12 mouse cellular contexts compared by ENCODE assay signal in the genomic region with DNA sequence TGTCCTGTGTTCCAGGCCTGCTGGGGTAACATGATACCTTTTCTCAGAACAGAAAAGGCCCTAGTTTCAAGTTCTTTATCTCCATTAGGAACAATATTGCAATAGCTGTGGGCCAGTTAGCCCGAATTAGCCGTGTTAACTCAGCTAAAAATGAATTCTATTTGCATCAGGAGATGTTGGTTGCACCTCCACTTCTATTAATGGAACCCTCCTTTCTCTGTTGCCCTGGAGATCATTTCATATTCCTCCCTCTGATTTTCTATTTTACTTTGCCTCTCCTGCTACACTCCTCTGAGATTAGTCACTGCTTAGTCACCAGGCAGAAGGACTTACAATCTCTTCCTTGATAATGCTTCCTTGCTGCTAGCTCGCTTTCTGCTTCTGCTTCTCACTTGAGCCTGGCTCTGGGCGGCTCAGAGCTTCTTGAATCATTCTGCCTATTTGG. TPM values are rescaled to one million over a fixed set of nuclear protein-coding genes. Genes with fewer than 3 reads are reported as not detected.
DNase-seq lines count a peak whose midpoint lies in the region; ATAC-seq and TF ChIP-seq lines count a peak whose summit lies in the region.
"Had no signal": no experiment of that assay in that cellular context is flagged by ENCODE, and none has a peak within 500 bp of the region (broad histone marks: within the 10 kb centered on the region; RNA-seq: fewer than 3 reads in every experiment).

No protein-coding gene starts in this region.

- no peak overlapping the region for H3K9ac ChIP-seq in heart, postnatal 0 days (replicated peaks; ENCODE audit: low read depth, low read length)
- no peak overlapping the region for H3K9ac ChIP-seq in hindbrain, embryonic 14.5 days
- H3K9ac ChIP-seq: forebrain, embryonic 13.5 days had no signal

- H3K27me3 ChIP-seq in heart, postnatal 0 days (ENCODE audit: control insufficient read depth, insufficient read depth, low read length) = no peaks in the 10 kb centered on the region
- peaks cover 5% of the 10 kb centered on the region; the same call in 1 of the 2 replicates for H3K27me3 ChIP-seq in hindbrain, embryonic 14.5 days (ENCODE audit: control insufficient read depth, insufficient read depth, low read length)
- H3K27me3 ChIP-seq: forebrain, embryonic 13.5 days had no signal

- no peaks in the 10 kb centered on the region for H3K9me3 ChIP-seq in heart, postnatal 0 days (replicated peaks; ENCODE audit: control insufficient read depth, low read length)
- no peaks in the 10 kb centered on the region for H3K9me3 ChIP-seq in hindbrain, embryonic 14.5 days (ENCODE audit: control insufficient read depth, low read length)
- H3K9me3 ChIP-seq: forebrain, embryonic 13.5 days; midbrain, embryonic 10.5 days had no signal

- no peak overlapping the region for H3K4me3 ChIP-seq in heart, postnatal 0 days (ENCODE audit: low read depth, low read length)
- H3K4me3 ChIP-seq in hindbrain, embryonic 14.5 days (replicated peaks; ENCODE audit: low read length) = no peak overlapping the region
- H3K4me3 ChIP-seq: forebrain, embryonic 13.5 days; midbrain, embryonic 10.5 days had no signal

- no peak for TF ChIP-seq EP300 in heart, postnatal 0 days (IDR thresholded peaks at IDR 0.05; ENCODE audit: low read depth)

- H3K36me3 ChIP-seq in heart, postnatal 0 days (replicated peaks; ENCODE audit: control insufficient read depth, insufficient read depth, low read length) = no peaks in the 10 kb centered on the region
- no peaks in the 10 kb centered on the region for H3K36me3 ChIP-seq in hindbrain, embryonic 14.5 days (replicated peaks; ENCODE audit: control insufficient read depth, insufficient read depth)
- H3K36me3 ChIP-seq: midbrain, embryonic 10.5 days had no signal

- no peak overlapping the region for H3K4me2 ChIP-seq in heart, postnatal 0 days (ENCODE audit: low read depth, low read length)
- H3K4me2 ChIP-seq in hindbrain, embryonic 14.5 days (replicated peaks) = no peak overlapping the region
- H3K4me2 ChIP-seq: forebrain, embryonic 13.5 days had no signal

- H3K27ac ChIP-seq in heart, postnatal 0 days (ENCODE audit: low read depth) = peak overlapping the region; percentile 26; the same call in 1 of the 2 replicates
- H3K27ac ChIP-seq in hindbrain, embryonic 14.5 days = no peak overlapping the region
- H3K27ac ChIP-seq: forebrain, embryonic 13.5 days; hindbrain, postnatal 0 days; midbrain, embryonic 10.5 days had no signal

- no peak for TF ChIP-seq CTCF in heart, postnatal 0 days (IDR thresholded peaks at IDR 0.05; ENCODE audit: low read depth)

- DNase-seq in heart, adult 8-10 months (ENCODE audit: low spot score) = peak; percentile 37
- DNase-seq in heart, postnatal 4 days = no peak
- DNase-seq in urinary bladder, postnatal 14 days (ENCODE audit: low spot score) = peak; percentile 52
- DNase-seq in urinary bladder, adult 2 months (ENCODE audit: low spot score) = no peak
- DNase-seq in heart, postnatal 0 days (ENCODE audit: low spot score) = no peak
- DNase-seq in telencephalon, adult 2 months (ENCODE audit: low read depth, low spot score) = peak; percentile 96
- DNase-seq in hindbrain, embryonic 14.5 days (ENCODE audit: low spot score) = no peak
- DNase-seq: thymus, adult 18-20 months had no signal

- WGBS in heart, postnatal 0 days = 35% methylated on average over 4 of the region's 4 CpGs
- WGBS in hindbrain, embryonic 14.5 days = 84% methylated on average over 4 of the region's 4 CpGs

- H3K4me1 ChIP-seq in heart, postnatal 0 days (ENCODE audit: control insufficient read depth, insufficient read depth) = peaks cover 33% of the 10 kb centered on the region
- peaks cover 9% of the 10 kb centered on the region for H3K4me1 ChIP-seq in hindbrain, embryonic 14.5 days (replicated peaks; ENCODE audit: control insufficient read depth, insufficient read depth, low read length)

- no peak for ATAC-seq in heart, postnatal 0 days (ENCODE audit: insufficient read depth, low read depth)
- ATAC-seq in hindbrain, embryonic 14.5 days (ENCODE audit: low FRiP score) = no peak
- no peak for ATAC-seq in megakaryocyte progenitor cell, adult 5-6 weeks (replicated peaks; ENCODE audit: poor library complexity)
- ATAC-seq: forebrain, embryonic 13.5 days; hindbrain, postnatal 0 days had no signal

RNA-seq across cellular contexts. Expression of gene Itgav, which starts 4.1 kb away (rescaled TPM):
- 10 to 100 TPM; 33.9 to 39.6 (median 36.0) TPM for total RNA-seq in heart, adult 8-10 months (2022)
- 10 to 100 TPM; 57.2 to 64.7 TPM for total RNA-seq in heart, postnatal 4 days (2021)
- 62.6 and 68.4 TPM in 2 replicates for polyA plus RNA-seq in urinary bladder, adult 2 months (2012; rRNA removed)
- 23.2 and 66.4 TPM in 2 replicates for total RNA-seq in heart, postnatal 0 days (2014; rRNA removed; ENCODE audit: low replicate concordance)
- 37.4 and 42.1 TPM in 2 replicates for polyA plus RNA-seq in heart, postnatal 0 days (2015; fragmentation: Nextera tagmentation; extraction: Ambion mirVana)
- 35.3 and 36.7 TPM in 2 replicates for polyA plus RNA-seq in hindbrain, embryonic 14.5 days (2014; fragmentation: Nextera tagmentation; extraction: Ambion mirVana)
- total RNA-seq in megakaryocyte progenitor cell, adult 5-6 weeks (2015) = 23.4 and 30.9 TPM in 2 replicates
- total RNA-seq in megakaryocyte progenitor cell, adult 5-6 weeks (2017) = 9.5 and 20.9 TPM in 2 replicates

Comparison
In these comparisons a context has a peak if more than half of its experiments do, and no peak if none do; other contexts are left out.
1. DNase-seq: peak in heart, adult 8-10 months (single experiment), urinary bladder, postnatal 14 days (single experiment) and telencephalon, adult 2 months (single experiment); none in heart, postnatal 4 days (single experiment), urinary bladder, adult 2 months (single experiment), heart, postnatal 0 days (single experiment) and hindbrain, embryonic 14.5 days (single experiment).